Comparison of ENCODE assay signal across 18 mouse cellular contexts in the genomic region with DNA sequence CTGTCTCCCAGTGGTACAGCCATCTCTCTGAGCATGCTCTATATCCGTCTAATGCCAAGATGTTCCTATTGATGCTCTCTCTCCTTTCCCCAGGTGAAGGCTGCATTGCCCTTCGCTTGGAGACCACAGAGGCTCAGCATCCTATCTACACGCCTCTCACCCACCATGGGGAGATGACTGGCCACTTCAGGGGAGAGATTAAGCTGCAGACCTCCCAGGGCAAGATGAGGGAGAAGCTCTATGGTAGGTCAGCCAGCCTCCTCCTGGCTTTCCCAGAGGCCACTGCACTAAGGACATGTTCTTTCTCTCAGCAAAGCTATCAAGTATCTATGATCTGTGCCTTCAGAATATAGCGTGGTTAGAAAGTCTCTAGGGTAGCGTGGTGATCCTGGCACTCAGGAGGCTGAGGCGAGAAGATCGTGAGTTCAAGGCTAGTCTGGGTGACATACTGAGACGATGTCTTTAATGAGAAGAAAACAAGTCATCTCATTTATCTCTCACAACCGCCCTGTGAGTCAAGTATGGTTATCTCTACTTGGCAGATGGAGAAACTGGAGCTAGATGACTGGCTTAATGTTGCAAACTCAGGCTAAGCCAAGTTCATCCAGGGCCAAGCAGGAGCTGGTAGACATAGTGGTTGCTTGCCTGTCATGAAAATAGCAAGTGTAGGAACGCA. TPM values are rescaled to one million over a fixed set of nuclear protein-coding genes. Genes with fewer than 3 reads are reported as not detected.
DNase-seq lines count a peak whose midpoint lies in the region; ATAC-seq and TF ChIP-seq lines count a peak whose summit lies in the region.
"Had no signal": no experiment of that assay in that cellular context is flagged by ENCODE, and none has a peak within 500 bp of the region (broad histone marks: within the 10 kb centered on the region; RNA-seq: fewer than 3 reads in every experiment).

No protein-coding gene starts in this region.

- H3K4me1 ChIP-seq in bone marrow, adult 2 months (ENCODE audit: control insufficient read depth, insufficient read depth, low read length) = peaks cover 4% of the 10 kb centered on the region
- peaks cover 16% of the 10 kb centered on the region for H3K4me1 ChIP-seq in liver, postnatal 0 days (ENCODE audit: insufficient read depth)
- H3K4me1 ChIP-seq in hindbrain, embryonic 14.5 days (replicated peaks; ENCODE audit: control insufficient read depth, insufficient read depth, low read length) = no peaks in the 10 kb centered on the region
- H3K4me1 ChIP-seq in midbrain, embryonic 14.5 days (ENCODE audit: control insufficient read depth, insufficient read depth, low read length) = peaks cover 5% of the 10 kb centered on the region; the same call in 1 of the 2 replicates
- H3K4me1 ChIP-seq: embryonic facial prominence, embryonic 12.5 days; heart, embryonic 15.5 days; limb, embryonic 12.5 days had no signal

- TF ChIP-seq POLR2A in bone marrow, adult 2 months (IDR thresholded peaks at IDR 0.05; ENCODE audit: borderline replicate concordance, control insufficient read depth, low read depth, low read length) = no peak

- peak overlapping the region; percentile 18; the same call in 1 of the 2 replicates for H3K27ac ChIP-seq in left cerebral cortex, adult 2 months
- peak overlapping the region; percentile 94 for H3K27ac ChIP-seq in bone marrow, adult 2 months (ENCODE audit: control insufficient read depth, insufficient read depth, low read depth, low read length, poor library complexity)
- H3K27ac ChIP-seq in liver, postnatal 0 days (ENCODE audit: low read depth) = peak overlapping the region; percentile 77
- no peak overlapping the region for H3K27ac ChIP-seq in layer of hippocampus, adult 2 months
- no peak overlapping the region for H3K27ac ChIP-seq in hindbrain, embryonic 14.5 days
- H3K27ac ChIP-seq in midbrain, embryonic 14.5 days (replicated peaks; ENCODE audit: low read depth, low read length) = no peak overlapping the region
- H3K27ac ChIP-seq: embryonic facial prominence, embryonic 12.5 days; forebrain, embryonic 12.5 days; heart, embryonic 15.5 days; hindbrain, embryonic 12.5 days; limb, embryonic 12.5 days; midbrain, embryonic 15.5 days had no signal

- H3K36me3 ChIP-seq in liver, postnatal 0 days (replicated peaks; ENCODE audit: insufficient read depth, low read length) = peaks cover 43% of the 10 kb centered on the region
- H3K36me3 ChIP-seq in hindbrain, embryonic 14.5 days (replicated peaks; ENCODE audit: control insufficient read depth, insufficient read depth) = no peaks in the 10 kb centered on the region
- H3K36me3 ChIP-seq in midbrain, embryonic 14.5 days (ENCODE audit: control insufficient read depth, insufficient read depth, low read length) = no peaks in the 10 kb centered on the region
- H3K36me3 ChIP-seq: embryonic facial prominence, embryonic 12.5 days; forebrain, embryonic 12.5 days; heart, embryonic 15.5 days; hindbrain, embryonic 12.5 days; limb, embryonic 12.5 days; midbrain, embryonic 15.5 days had no signal

- H3K27me3 ChIP-seq in liver, postnatal 0 days (ENCODE audit: insufficient read depth, low read length) = no peaks in the 10 kb centered on the region
- no peaks in the 10 kb centered on the region for H3K27me3 ChIP-seq in hindbrain, embryonic 14.5 days (ENCODE audit: control insufficient read depth, insufficient read depth, low read length)
- H3K27me3 ChIP-seq in midbrain, embryonic 14.5 days (ENCODE audit: control insufficient read depth, insufficient read depth, low read length) = no peaks in the 10 kb centered on the region
- H3K27me3 ChIP-seq: embryonic facial prominence, embryonic 12.5 days; forebrain, embryonic 12.5 days; heart, embryonic 15.5 days; hindbrain, embryonic 12.5 days; limb, embryonic 12.5 days; midbrain, embryonic 15.5 days had no signal

- peak overlapping the region; percentile 41 for H3K9ac ChIP-seq in liver, postnatal 0 days (replicated peaks)
- no peak overlapping the region for H3K9ac ChIP-seq in hindbrain, embryonic 14.5 days
- H3K9ac ChIP-seq in midbrain, embryonic 14.5 days (replicated peaks; ENCODE audit: low read length) = no peak overlapping the region
- H3K9ac ChIP-seq: embryonic facial prominence, embryonic 12.5 days; forebrain, embryonic 12.5 days; heart, embryonic 15.5 days; hindbrain, embryonic 12.5 days; limb, embryonic 12.5 days; midbrain, embryonic 15.5 days had no signal

- no peak for DNase-seq in left cerebral cortex, adult 2 months (ENCODE audit: extremely low spot score in 1 of 2, low spot score in 2 of 2)
- no peak for DNase-seq in left cerebral cortex, adult 8-10 months (ENCODE audit: low spot score in 2 of 2)
- peak; percentile 42 for DNase-seq in liver, postnatal 0 days
- DNase-seq in layer of hippocampus, adult 2 months (ENCODE audit: low spot score in 2 of 2) = no peak
- DNase-seq in hindbrain, embryonic 14.5 days (ENCODE audit: low spot score) = no peak
- no peak for DNase-seq in midbrain, embryonic 14.5 days
- DNase-seq: adrenal gland, postnatal 10 days; kidney, adult 18-20 months; lung, postnatal 10 days; thymus, adult 18-20 months had no signal

- peak overlapping the region; percentile 38 for H3K4me2 ChIP-seq in liver, postnatal 0 days (ENCODE audit: low read depth, low read length)
- no peak overlapping the region for H3K4me2 ChIP-seq in hindbrain, embryonic 14.5 days (replicated peaks)
- no peak overlapping the region for H3K4me2 ChIP-seq in midbrain, embryonic 14.5 days (ENCODE audit: low read length)
- H3K4me2 ChIP-seq: embryonic facial prominence, embryonic 12.5 days; forebrain, embryonic 12.5 days; heart, embryonic 15.5 days; hindbrain, embryonic 12.5 days; limb, embryonic 12.5 days; midbrain, embryonic 15.5 days had no signal

- TF ChIP-seq CTCF in left cerebral cortex, adult 2 months (IDR thresholded peaks at IDR 0.05) = no peak
- no peak for TF ChIP-seq CTCF in bone marrow, adult 2 months (IDR thresholded peaks at IDR 0.05; ENCODE audit: control insufficient read depth, insufficient read depth, low read length)
- TF ChIP-seq CTCF in liver, postnatal 0 days (IDR thresholded peaks at IDR 0.05; ENCODE audit: low read depth) = no peak
- no peak for TF ChIP-seq CTCF in layer of hippocampus, adult 2 months (conservative IDR thresholded peaks at IDR 0.05)

- ATAC-seq in erythroid progenitor cell, adult 5-6 weeks (replicated peaks; ENCODE audit: low FRiP score, poor library complexity, severe bottlenecking) = peak; percentile 86
- ATAC-seq in liver, postnatal 0 days = peak; percentile 95
- no peak for ATAC-seq in hindbrain, embryonic 14.5 days (ENCODE audit: low FRiP score)
- no peak for ATAC-seq in midbrain, embryonic 14.5 days (ENCODE audit: low FRiP score, low TSS enrichment)
- ATAC-seq: midbrain, embryonic 15.5 days had no signal

- intact Hi-C loops in left cerebral cortex, adult 2 months (cut with DNase I) = no loop called here

- H3K9me3 ChIP-seq in liver, postnatal 0 days (ENCODE audit: low read length) = no peaks in the 10 kb centered on the region
- H3K9me3 ChIP-seq in hindbrain, embryonic 14.5 days (ENCODE audit: control insufficient read depth, low read length) = no peaks in the 10 kb centered on the region
- no peaks in the 10 kb centered on the region for H3K9me3 ChIP-seq in midbrain, embryonic 14.5 days (ENCODE audit: control insufficient read depth, low read length)
- H3K9me3 ChIP-seq: embryonic facial prominence, embryonic 12.5 days; heart, embryonic 15.5 days; midbrain, embryonic 15.5 days had no signal

- H3K4me3 ChIP-seq in left cerebral cortex, adult 2 months = no peak overlapping the region
- no peak overlapping the region for H3K4me3 ChIP-seq in bone marrow, adult 2 months (replicated peaks; ENCODE audit: control insufficient read depth, low read depth, low read length)
- no peak overlapping the region for H3K4me3 ChIP-seq in liver, postnatal 0 days (ENCODE audit: low read depth, low read length)
- H3K4me3 ChIP-seq in layer of hippocampus, adult 2 months = no peak overlapping the region
- no peak overlapping the region for H3K4me3 ChIP-seq in hindbrain, embryonic 14.5 days (replicated peaks; ENCODE audit: low read length)
- H3K4me3 ChIP-seq in midbrain, embryonic 14.5 days (replicated peaks; ENCODE audit: low read depth, low read length) = no peak overlapping the region
- H3K4me3 ChIP-seq: embryonic facial prominence, embryonic 12.5 days; forebrain, embryonic 12.5 days; heart, embryonic 15.5 days; hindbrain, embryonic 12.5 days; limb, embryonic 12.5 days; midbrain, embryonic 15.5 days had no signal

- 69% methylated on average over 10 of the region's 10 CpGs for WGBS in bone marrow, adult 2 months
- WGBS in liver, postnatal 0 days (ENCODE audit: insufficient replicate concordance) = 51% methylated on average over 10 of the region's 10 CpGs
- 92% methylated on average over 10 of the region's 10 CpGs for whole genome bisulfite sequencing in hindbrain, embryonic 14.5 days
- WGBS in midbrain, embryonic 14.5 days = 84% methylated on average over 10 of the region's 10 CpGs

- TF ChIP-seq EP300 in liver, postnatal 0 days (IDR thresholded peaks at IDR 0.05; ENCODE audit: low read depth) = peak; percentile 99

RNA-seq across cellular contexts. Expression of gene Atg16l1, which starts 43.6 kb away (rescaled TPM):
- total RNA-seq in left cerebral cortex, adult 2 months (2021) = 10 to 100 TPM; 69.1 to 69.5 TPM
- total RNA-seq in left cerebral cortex, adult 8-10 months (2022) = 10 to 100 TPM; 61.4 to 72.4 (median 68.5) TPM
- 17.4 and 36.9 TPM in 2 replicates for polyA plus RNA-seq in bone marrow, adult 2 months (2011; ENCODE audit: insufficient read depth, insufficient read length, low replicate concordance, missing spikeins)
- total RNA-seq in erythroid progenitor cell, adult 5-6 weeks (2015; ENCODE audit: low replicate concordance) = 30.2 and 44.0 TPM in 2 replicates
- 79.1 and 166 TPM in 2 replicates for total RNA-seq in erythroid progenitor cell, adult 5-6 weeks (2017; ENCODE audit: low replicate concordance)
- polyA plus RNA-seq in liver, postnatal 0 days (2015; fragmentation: Nextera tagmentation; extraction: Ambion mirVana) = 15.4 and 18.6 TPM in 2 replicates
- 10 to 100 TPM; 66.2 to 71.9 TPM for total RNA-seq in layer of hippocampus, adult 2 months (2021)
- 66.8 and 79.4 TPM in 2 replicates for polyA plus RNA-seq in hindbrain, embryonic 14.5 days (2014; fragmentation: Nextera tagmentation; extraction: Ambion mirVana)
- polyA plus RNA-seq in midbrain, embryonic 14.5 days (2014; fragmentation: Nextera tagmentation; extraction: Ambion mirVana) = 66.5 and 77.2 TPM in 2 replicates

Comparison
In these comparisons a context has a peak if more than half of its experiments do, and no peak if none do; other contexts are left out.
1. H3K27ac ChIP-seq: peak in left cerebral cortex, adult 2 months (single experiment), bone marrow, adult 2 months (single experiment) and liver, postnatal 0 days (single experiment); none in layer of hippocampus, adult 2 months (single experiment), hindbrain, embryonic 14.5 days (single experiment) and midbrain, embryonic 14.5 days (single experiment).
2. ATAC-seq: peak in erythroid progenitor cell, adult 5-6 weeks (single experiment) and liver, postnatal 0 days (single experiment); none in hindbrain, embryonic 14.5 days (single experiment) and midbrain, embryonic 14.5 days (single experiment).